Mouse (Mus musculus): ENCODE measurements around the gene Nudt5.
A peak's percentile ranks its signal among the peaks of the same experiment; 100 is the strongest.
"Not testable (repeated sequence)": the region's sequence is repeated elsewhere in the genome, so short reads cannot be mapped to it uniquely, and the experiment has no call there.

The Nudt5 gene

DNA sequence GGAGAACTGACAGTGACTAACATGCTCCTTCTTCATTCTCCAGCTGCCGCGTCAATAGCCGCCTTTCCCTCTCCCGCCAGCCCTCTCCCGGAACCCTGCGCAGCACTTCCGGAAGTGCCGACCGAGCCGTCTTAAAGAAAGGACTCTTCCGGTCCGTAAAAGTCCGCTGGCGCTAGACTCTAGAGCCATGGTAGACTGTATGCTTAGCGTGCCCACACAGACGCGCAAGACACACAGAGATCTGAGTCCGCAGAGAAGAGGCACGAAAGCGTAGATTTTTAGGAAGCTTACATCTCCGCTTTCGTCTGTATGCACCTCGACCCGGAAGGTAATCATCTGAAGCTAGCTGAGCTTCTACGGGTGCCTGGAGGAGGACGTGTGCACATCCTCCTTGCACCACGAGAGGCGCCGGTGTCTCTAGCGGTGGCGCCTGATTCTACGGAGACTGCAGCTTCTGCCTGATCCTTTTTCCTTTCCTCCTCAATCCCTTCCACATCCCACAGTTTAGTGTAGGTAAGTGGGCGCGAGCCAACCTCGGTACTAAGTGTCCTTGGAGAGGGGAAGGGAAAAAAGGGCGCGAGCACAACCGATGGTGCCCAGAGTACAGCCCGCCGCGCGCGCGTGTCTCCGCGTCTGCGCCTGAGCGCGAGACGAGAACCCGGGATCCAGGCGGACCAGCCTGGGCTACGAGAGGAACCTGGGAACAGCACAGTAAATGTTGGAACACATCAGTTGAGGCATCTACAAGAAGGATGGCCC is at the start of gene Nudt5, which contains the start of gene Cdc123:
Gene Nudt5, plus strand, starts transcription at position 147 of the 759 bp plus-strand sequence.
Gene Cdc123, minus strand, starts transcription at position 292 of the 759 bp plus-strand sequence.
- peak; percentile 73 for DNase-seq (ENCODE audit: low spot score)

DNA sequence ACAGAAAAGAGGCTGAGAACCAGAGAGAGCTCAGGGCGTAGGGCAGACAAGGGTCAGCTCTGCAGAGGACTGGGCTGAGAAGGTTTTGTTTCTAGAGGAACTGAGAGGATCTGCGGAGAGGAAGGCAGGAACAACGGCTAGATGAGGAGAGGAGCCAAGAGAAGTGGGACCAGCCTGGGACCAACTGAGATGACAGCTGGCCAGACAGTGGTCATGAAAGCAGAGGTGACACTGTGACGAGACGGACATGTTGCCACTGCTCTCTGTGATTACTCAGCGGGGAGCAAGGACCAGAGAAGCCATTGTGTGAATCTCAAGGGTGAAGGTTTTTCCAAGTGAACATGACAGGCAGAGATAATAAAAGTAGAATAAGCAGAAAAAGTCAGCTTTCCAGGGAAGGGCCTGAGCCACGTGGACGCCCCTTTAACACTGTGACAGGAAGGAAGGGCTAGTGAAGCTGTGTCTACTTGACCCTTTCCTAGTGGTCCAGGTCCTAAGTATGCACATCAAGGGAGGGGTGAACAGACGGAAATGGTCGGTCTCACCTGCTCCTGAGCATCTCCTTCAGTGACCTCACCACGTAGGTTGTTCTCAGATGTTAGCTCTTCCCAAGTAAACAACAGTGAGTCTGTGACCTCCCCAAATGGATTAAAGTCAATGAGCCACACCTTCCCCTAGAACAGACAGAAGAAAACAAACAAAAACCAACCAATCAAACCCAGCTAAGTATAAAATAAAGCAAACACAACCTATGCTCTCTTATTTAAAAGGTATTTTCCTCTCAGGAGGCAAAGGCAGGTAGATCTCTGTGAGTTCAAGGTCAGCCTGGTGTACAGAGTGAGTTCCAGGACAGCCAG is 46.8 kb upstream of the Nudt5 start:
- no peak for DNase-seq (ENCODE audit: low spot score)

DNA sequence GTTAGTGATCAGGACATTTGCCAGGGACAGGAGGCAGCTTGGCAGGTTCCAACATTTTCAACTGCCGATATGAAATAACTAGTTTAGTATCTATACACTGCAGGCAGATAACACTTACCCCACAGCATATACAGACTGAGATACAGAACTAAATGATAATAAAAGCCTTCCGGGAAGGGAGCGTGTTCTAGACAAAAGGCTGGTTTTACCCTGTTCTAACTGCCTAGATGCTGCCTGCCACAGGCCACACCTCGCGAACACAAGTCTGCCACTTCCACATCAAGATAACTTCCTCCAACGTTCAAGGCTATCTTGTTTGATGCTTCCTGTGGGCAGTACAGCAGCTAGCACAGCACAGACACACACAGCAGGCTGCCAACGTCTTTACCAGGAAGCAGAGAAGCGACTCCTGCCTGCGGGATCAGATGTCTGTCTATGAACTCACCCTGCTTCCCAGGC is 43.6 kb upstream of the Nudt5 start:
- no peak for DNase-seq (ENCODE audit: low spot score)

DNA sequence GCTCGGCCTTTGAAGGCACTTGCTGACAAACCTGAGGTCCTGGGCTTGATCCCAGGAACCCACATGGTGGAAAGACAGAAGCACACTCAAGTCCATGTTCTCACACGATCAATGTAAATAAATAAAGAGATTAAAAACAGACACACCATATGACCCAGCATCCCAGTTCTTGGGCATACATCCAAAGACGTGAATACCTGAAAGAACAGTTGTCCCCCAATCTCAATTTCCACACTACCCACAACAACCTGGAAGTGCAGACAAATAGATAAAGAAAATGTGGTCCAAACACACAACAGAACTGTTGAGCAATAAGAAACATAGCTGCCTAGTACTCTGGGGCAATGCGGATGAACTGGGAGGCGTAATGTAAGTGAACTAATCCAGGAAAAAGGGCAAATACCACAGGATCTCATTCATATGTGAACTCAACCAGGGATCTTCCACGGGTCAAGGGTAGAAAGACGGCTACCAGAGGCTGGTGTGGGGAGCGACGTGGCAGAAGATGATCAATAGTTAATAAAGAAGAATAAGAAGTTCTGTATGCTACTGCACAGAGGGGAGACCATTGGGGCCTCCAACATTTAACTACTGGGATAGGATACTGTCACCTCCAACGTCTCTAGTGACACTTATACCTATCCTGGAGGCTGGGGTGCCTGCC is 42.8 kb upstream of the Nudt5 start:
- no peak for DNase-seq (ENCODE audit: low spot score)

DNA sequence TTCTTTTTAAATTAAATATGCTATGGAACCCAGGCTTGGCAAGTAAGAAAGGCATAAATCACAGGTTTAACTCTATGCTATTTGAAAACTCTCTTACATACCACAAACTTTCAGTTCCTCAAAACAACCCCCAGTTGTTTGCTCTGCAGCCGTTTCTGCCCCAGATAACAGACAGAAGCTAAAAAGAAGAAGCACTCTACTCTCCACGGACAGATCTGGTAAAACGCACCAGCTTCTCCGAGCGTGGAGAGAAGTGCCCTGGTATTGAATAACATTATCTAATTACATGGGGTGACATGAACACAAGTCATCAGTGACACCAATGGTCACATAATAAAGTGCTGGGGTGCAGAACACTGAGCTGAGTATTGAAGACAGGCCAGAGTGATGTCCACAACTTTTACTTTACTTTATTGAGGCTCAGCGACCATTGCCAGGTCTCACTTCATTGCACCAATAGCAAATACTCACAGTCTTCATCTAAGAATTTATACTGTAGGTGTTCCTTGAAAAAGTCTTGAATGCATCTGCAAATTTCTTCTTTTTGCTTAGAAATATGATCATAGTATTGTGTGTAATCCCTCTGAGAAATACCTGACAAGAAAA is 40.3 kb upstream of the Nudt5 start:
- DNase-seq (ENCODE audit: low spot score): no peak

DNA sequence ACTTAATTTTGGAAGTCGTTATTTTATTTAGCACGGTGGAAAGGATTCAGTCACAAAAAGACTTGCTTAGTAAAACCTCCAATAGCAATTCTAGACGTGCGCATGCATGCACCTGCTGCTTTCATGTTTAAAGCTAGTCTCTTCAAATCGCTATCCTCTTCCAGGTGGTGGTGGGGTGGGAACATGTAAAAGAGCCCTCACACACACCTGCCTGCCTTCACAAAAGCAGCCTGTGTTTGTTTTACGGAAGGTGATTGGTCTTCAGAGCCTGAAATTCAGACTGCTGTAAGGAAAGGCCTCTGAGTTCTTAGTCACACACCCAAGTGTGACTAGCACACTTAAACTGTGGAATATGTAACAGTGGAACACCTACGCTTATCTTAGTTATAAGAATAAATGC is 39.6 kb upstream of the Nudt5 start:
- DNase-seq (ENCODE audit: low spot score): no peak

DNA sequence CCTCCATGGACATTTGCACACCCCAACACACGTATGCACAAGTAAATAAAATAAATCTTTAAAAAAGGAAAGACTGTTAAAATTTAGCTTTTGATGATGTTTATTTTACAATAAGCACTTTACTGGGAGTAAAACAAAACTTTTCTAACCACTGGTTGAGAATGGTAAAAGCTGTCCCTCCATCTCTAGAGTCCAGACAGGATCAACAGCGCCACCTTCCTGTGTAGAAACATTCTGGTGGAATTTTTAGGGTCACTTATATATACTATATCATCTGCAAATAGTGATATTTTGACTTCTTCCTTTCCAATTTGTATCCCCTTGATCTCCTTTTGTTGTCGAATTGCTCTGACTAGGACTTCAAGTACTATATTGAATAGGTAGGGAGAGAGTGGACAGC is 38.6 kb upstream of the Nudt5 start:
- not testable (repeated sequence) for DNase-seq (ENCODE audit: low spot score)

DNA sequence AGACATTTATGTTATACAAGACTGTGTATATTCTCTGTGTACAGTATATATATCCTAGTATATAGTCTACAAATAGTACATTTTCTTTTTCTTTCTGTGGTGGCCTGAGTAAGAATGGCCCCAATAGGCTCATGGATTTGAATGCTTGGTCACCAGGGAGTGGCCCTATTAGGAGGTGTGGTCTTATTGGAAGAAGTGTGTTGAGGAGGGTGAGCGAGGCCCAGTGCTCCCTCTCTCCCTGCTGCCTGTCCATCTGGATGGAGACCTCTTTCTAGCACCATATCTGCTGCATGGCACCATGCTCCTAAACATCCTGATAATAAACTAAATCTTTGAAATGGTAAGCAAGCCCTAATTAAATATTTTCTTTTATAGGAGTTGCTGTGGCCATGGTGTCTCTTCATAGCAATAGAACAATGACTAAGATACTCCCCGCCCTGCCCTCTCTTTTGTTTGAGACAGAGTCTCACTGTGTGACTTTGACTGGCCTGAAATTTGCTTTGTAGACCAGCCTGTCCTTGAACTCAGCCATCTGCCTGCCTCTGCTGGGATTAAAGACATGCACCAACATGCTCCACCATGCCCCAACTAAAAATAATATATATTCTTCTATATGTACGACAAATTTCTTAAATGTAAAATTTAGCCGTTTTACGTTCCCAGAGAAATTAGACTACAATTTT is 34.6 kb upstream of the Nudt5 start:
- DNase-seq (ENCODE audit: low spot score): no peak

DNA sequence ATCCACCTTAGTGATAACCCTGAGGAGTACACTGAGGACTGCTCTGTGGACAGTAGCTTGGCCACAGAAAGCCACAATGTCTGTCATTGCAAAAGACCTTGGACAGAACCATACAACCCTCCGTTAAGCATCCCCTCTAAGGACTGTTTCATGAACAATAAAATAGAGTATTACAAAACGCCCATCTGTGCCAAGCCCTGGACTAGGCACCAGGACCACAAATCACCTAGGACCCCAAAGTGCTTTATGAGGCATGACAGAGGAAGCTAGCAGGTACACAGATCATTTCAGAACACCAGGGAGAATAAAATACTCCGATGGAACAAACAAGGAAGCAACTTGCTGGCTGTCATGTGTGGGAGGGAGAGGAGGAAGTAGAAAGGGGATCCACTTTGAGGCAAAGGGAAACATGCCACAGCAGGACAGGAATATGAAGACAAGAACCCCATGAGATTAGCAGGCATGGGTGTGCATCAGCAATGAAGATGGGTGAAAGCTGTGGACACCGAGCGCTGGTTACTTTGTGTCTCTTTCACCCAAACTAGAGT is 33.5 kb upstream of the Nudt5 start:
- DNase-seq (ENCODE audit: low spot score): no peak

DNA sequence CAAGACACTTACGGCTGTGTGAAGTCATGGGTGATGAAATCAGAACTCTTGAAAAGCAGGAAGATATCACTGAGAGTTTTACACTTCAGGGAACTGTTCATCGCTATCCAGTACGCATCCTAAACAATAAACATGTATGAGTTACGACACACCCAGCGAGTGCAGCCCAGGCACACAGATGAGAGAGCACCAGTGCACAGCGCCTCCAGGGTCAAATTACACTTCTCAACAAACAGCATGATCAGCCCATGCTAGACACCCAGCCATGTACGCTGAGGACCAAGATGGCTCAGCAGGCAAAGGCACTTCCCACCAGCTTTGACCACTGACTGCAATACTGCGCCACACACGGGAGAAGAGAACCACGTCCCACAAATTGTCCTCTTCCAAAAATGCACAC is 23.6 kb upstream of the Nudt5 start:
- no peak for DNase-seq (ENCODE audit: low spot score)

DNA sequence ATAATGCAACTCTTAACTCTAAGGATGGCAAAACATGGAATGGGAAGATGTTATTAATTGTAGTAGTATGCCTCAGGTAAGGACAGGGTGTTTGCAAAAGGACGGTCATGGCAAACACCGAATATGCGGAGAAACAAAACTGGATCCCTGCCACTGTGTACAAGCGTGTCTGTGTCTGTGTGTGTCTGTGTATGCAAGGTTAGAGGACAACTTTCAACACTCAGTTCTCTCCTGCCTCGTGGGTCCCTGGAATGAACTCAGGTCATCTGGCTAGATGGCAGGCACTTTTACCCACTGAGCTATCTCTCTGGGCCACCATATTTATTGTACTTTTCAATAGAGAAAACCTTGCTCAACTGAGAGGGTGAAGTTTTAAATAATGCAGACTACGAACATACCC is 22.4 kb upstream of the Nudt5 start:
- DNase-seq (ENCODE audit: low spot score): no peak

DNA sequence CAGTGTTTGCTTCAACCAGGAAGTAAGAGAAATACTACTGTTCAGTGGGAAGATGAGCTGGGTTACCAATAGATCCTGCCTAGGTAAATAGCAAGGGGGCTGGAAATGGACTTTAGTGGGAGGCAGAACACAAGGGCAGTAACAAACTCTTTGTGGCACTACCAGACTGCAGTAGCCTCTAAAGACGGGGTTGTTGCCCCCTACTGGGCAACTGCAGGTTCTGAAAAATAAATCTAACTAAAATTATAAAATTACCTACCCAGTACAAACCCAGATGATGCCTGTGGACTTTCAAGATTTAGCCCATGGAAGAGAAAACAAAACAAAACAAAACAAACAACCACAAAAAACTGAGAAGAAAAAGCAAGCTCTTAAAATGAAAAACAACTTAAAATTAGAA is 20.6 kb upstream of the Nudt5 start:
- DNase-seq (ENCODE audit: low spot score): no peak

DNA sequence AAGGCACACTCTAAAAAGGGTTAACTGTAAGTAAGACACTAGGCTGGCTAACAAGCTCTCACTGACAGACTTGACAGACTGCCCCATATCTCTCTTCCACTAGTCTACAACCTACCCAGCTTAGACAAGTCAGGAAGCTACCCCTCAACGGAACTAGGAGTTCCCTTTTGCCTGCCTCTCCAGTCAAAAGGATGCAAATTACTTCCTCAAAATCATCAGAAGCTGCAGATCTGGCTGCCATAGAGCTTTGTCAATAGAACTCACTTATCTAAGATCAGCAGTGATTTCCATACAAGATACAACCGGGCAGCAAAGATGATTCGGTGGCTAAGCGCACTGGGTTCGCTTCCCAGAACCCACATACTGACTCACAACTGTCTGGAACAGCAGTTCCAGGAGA is 20.1 kb upstream of the Nudt5 start:
- no peak for DNase-seq (ENCODE audit: low spot score)

DNA sequence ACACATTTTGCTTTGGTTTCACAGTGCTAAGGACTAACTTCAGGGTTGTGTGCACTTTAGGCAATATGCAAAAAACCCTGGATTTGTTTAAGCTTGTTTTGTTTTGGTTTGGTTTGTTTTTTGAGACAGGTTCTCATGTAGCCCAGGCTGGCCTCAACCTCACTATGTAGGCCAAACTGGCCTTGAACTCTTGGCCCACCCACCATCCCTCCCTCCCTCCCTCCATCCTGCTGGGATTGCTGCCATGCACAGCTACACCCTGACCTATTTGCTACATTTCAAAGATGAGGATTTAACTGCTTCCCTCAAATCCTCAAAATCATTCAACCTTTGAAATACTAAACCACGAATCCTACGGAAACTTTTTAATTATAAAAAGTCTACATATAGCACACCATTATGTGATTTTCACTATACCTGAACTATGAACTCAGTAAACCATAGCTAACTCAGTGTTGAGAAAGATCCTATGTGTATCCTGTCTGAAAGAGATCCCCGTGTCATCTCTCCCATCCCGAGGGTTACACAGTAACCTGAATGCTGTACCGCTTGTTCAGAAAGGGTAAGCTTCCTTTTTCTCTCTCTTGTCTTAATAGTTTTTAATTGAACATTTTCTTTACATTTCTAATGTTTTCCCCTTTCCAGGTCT is 19.4 kb upstream of the Nudt5 start:
- no peak for DNase-seq (ENCODE audit: low spot score)

DNA sequence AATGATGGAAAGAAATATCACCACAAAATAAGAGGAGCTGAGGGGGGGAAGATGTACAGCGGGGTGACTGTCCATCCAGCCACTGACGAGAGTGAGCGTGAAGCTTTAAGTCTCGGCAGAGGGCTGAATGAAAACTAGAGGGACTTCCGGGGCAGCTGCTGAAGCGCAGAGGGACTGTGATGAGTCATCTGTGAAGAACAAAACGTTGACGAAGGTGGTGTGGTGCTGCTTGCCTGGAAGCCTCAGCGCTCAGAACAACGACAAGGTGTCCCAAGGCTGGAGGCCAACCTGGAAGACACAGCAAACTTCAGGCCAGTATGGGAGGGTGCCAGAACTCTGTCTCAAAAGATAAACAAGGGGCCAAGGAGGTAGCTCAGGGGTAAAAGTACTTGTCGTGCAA is 4.0 kb upstream of the Nudt5 start:
- DNase-seq (ENCODE audit: low spot score): no peak

DNA sequence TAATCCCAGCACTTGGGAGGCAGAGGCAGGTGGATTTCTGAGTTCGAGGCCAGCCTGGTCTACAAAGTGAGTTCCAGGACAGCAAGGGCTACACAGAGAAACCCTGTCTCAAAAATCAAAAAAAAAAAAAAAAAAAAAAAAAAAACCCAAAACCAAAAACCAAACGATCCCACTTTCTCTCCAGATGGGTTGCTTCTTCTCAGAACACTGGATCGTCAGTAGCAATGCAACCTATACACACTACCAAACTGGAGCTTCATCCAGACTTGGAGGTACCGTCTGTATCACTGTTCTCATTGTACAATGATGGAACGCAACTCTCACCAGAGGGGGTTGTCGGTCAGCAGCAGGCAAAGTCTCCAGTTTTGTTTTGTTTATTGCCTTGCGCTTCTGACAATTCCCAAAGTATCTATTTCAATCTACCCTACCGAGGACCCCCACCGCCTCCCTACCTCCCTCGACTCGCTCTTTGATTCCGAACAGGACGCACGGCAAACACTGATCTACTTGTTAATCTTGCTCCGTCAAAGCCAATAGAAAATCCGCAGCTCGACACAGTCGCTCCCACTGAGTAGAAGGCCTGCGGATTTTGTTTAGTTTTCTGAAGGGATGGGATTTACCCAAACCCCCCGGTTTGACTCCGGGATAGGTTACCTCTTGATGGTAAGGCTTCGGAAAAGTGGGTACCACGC is 492 bp upstream of the Nudt5 start:
- no peak for DNase-seq (ENCODE audit: low spot score)

DNA sequence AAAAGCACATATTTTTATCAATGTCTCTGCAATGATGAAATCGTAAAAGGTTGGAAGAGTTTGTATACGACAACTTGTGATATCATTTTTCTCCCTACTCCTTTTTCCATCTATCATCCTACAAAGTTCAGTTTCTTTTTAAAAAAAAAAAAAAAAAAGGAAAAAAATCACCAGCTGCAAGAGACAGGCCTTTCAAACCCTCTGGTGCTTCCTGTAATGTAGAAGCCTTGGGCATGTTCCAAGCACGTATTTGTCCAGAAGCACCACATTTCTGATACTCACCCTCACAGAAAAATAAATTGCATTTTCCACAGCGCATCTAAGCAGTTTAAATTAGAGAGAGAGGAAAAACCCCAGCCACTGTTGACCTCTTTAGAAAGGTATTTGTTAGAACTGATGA is 1.0 kb downstream of the Nudt5 start:
- no peak for DNase-seq (ENCODE audit: low spot score)

DNA sequence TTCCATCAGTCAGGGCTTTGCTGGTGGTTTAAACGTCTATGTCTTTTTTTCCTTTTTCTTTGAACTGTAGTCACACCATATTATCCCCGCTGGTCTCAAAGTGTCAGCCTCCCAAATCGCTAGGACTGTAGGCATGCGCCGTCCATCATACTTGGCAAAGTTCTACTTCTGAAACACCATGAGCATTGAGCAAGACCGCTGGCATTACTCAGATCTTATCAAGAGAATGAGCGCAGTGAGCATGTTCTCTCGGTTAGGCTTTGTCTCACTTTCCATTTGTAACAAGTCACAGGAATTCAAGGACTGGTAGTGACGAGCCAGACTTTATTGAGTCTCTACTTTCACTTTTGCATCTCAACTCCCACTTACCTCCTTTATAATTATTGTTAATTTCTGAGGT is 6.3 kb downstream of the Nudt5 start:
- no peak for DNase-seq (ENCODE audit: low spot score)

DNA sequence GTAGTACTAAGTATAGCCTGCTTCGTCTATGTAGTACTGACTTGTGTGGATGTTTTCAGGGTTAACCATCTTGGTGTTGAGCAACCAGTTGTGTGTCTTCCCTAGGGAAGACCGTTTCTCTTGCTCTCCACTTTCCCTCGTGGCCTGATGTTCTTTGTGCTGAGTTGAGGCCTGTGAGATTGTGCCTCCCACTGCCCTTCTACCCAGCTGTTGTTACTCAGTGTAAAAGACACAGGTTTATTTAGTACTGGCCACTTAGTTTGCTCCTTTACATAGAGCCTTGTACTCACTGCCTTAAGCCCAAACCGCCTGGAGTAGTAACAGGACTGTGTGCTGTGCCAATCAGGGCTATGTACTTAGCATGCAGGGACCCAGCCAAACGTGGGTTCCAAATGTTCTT is 7.0 kb downstream of the Nudt5 start:
- DNase-seq (ENCODE audit: low spot score): no peak

DNA sequence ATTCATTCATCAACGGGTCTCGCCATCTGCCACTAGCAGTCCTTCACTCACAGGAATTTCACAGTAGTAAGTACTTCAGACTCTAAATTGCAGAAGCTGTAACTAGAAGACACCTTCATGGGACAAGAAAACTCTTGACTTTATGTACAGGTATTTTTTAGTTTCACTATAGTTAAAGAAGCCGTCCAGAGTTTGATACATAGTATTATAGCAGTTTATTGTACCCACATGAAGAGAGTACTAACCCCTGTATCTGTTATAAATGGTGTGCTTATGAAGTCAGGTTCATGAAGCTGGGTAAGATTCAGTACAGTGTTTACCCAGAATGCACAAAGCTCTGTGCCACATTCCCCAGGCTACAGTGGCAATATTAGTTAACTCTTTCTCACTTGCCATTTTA is 18.0 kb downstream of the Nudt5 start, which contains the start of gene Gm13199:
Gene Gm13199, minus strand, starts transcription at position 101 of the 400 bp plus-strand sequence.
- DNase-seq (ENCODE audit: low spot score): no peak
